Mouse (Mus musculus): ENCODE data around the gene Dis3. TPM values are rescaled to one million over a fixed set of nuclear protein-coding genes. Genes with fewer than 3 reads are reported as not detected.

The Dis3 gene
- polyA plus RNA-seq, 1 experiment from 2014 or later, result 27.5 TPM

Other genes with a start within 250 kb of the Dis3 start
- gene Rpl36a-ps1, start 105.5 kb downstream of the Dis3 start, polyA plus RNA-seq (2014; fragmentation: Nextera tagmentation; extraction: Ambion mirVana), result 1.3 and 1.6 TPM in 2 replicates
- 93.8 and 94.1 TPM in 2 replicates for gene Mzt1, start 53.6 kb downstream of the Dis3 start, polyA plus RNA-seq (2014; fragmentation: Nextera tagmentation; extraction: Ambion mirVana)
- 37.5 and 38.9 TPM in 2 replicates for gene Bora, start 53.5 kb downstream of the Dis3 start, polyA plus RNA-seq (2014; fragmentation: Nextera tagmentation; extraction: Ambion mirVana)
- 13.9 and 17.0 TPM in 2 replicates for gene Pibf1, start 346 bp downstream of the Dis3 start, polyA plus RNA-seq (2014; fragmentation: Nextera tagmentation; extraction: Ambion mirVana)
- 2.2 and 2.6 TPM in 2 replicates for gene Klf5, start 198.9 kb upstream of the Dis3 start, polyA plus RNA-seq (2014; fragmentation: Nextera tagmentation; extraction: Ambion mirVana)

Data from heart, embryonic 14.5 days (tissue).